ENCODE assay signal across 34 mouse cellular contexts in genomic region chr11:50336891-50337290, GRCm38 (mm10). TPM values are rescaled to one million over a fixed set of nuclear protein-coding genes. Genes with fewer than 3 reads are reported as not detected.
"Had no signal": no experiment of that assay in that cellular context is flagged by ENCODE, and none has a peak within 500 bp of the region (broad histone marks: within the 10 kb centered on the region; RNA-seq: fewer than 3 reads in every experiment).

No protein-coding gene starts in this region.

- H3K27me3 ChIP-seq: embryonic facial prominence, embryonic 12.5 days; embryonic facial prominence, embryonic 13.5 days; embryonic facial prominence, embryonic 15.5 days; forebrain, embryonic 12.5 days; forebrain, embryonic 13.5 days; forebrain, embryonic 15.5 days had no signal

- H3K9me3 ChIP-seq: embryonic facial prominence, embryonic 10.5 days; embryonic facial prominence, embryonic 12.5 days; embryonic facial prominence, embryonic 13.5 days; embryonic facial prominence, embryonic 15.5 days; forebrain, embryonic 10.5 days; forebrain, embryonic 12.5 days; forebrain, embryonic 13.5 days; forebrain, embryonic 15.5 days had no signal

- H3K4me1 ChIP-seq: embryonic facial prominence, embryonic 10.5 days; embryonic facial prominence, embryonic 12.5 days; embryonic facial prominence, embryonic 13.5 days; embryonic facial prominence, embryonic 15.5 days; forebrain, embryonic 10.5 days; forebrain, embryonic 12.5 days; forebrain, embryonic 13.5 days; forebrain, embryonic 15.5 days had no signal

- ATAC-seq: forebrain, embryonic 13.5 days; forebrain, embryonic 14.5 days; forebrain, embryonic 15.5 days; forebrain, embryonic 16.5 days; forebrain, postnatal 0 days had no signal

- H3K36me3 ChIP-seq: embryonic facial prominence, embryonic 10.5 days; embryonic facial prominence, embryonic 12.5 days; embryonic facial prominence, embryonic 13.5 days; embryonic facial prominence, embryonic 15.5 days; forebrain, embryonic 10.5 days; forebrain, embryonic 12.5 days; forebrain, embryonic 15.5 days had no signal

- H3K9ac ChIP-seq: embryonic facial prominence, embryonic 12.5 days; embryonic facial prominence, embryonic 13.5 days; embryonic facial prominence, embryonic 15.5 days; forebrain, embryonic 12.5 days; forebrain, embryonic 13.5 days; forebrain, embryonic 15.5 days; forebrain, postnatal 0 days had no signal

- H3K27ac ChIP-seq: embryonic facial prominence, embryonic 10.5 days; embryonic facial prominence, embryonic 12.5 days; embryonic facial prominence, embryonic 13.5 days; embryonic facial prominence, embryonic 15.5 days; forebrain, embryonic 10.5 days; forebrain, embryonic 12.5 days; forebrain, embryonic 13.5 days; forebrain, embryonic 15.5 days; gastrocnemius, adult 2 months; heart, adult 2 months had no signal

- H3K4me3 ChIP-seq: embryonic facial prominence, embryonic 10.5 days; embryonic facial prominence, embryonic 12.5 days; embryonic facial prominence, embryonic 13.5 days; embryonic facial prominence, embryonic 15.5 days; erythroblast, embryonic 14.5 days; forebrain, embryonic 10.5 days; forebrain, embryonic 12.5 days; forebrain, embryonic 13.5 days; forebrain, embryonic 15.5 days; gastrocnemius, adult 2 months; heart, adult 2 months had no signal

- DNase-seq: cerebellum, adult 2 months; cerebellum, adult 8-10 months; cerebellum, adult 9-10 months; cerebellum, adult 9-11 months; cerebellum, postnatal 10 days; cerebellum, postnatal 14 days; cerebellum, postnatal 25 days; cerebellum, postnatal 36 days; embryo, embryonic 11 days; forebrain, postnatal 0 days; gastrocnemius, adult 2 months; gastrocnemius, postnatal 10 days; gastrocnemius, postnatal 14 days; gastrocnemius, postnatal 25 days; gastrocnemius, postnatal 36 days; heart, adult 18-20 months; heart, adult 2 months had no signal

RNA-seq across cellular contexts. Expression of gene Cby3, which starts 17.4 kb away (rescaled TPM):
- total RNA-seq: common myeloid progenitor, adult 5-6 weeks; forebrain, postnatal 0 days; gastrocnemius, adult 18-20 months; gastrocnemius, adult 2 months; gastrocnemius, adult 8-10 months; gastrocnemius, postnatal 10 days; gastrocnemius, postnatal 14 days; gastrocnemius, postnatal 25 days; gastrocnemius, postnatal 36 days; gastrocnemius, postnatal 4 days; granulocyte monocyte progenitor cell, adult 5-6 weeks; heart, adult 18-20 months; heart, adult 2 months had no signal
- polyA plus RNA-seq: embryonic facial prominence, embryonic 11.5 days; erythroblast, embryonic 14.5 days; forebrain, embryonic 12.5 days had no signal
